Mouse (Mus musculus): ENCODE results near the gene Kcnq2.

GRCm38 (mm10) chr2:181148318-181148955, 13.3 kb upstream of the Kcnq2 start:
- TF ChIP-seq CTCF (IDR thresholded peaks at IDR 0.05) (no peak), POLR2A (IDR thresholded peaks at IDR 0.05; ENCODE audit: insufficient read depth, low read depth, low read length) (no peak), EP300 (IDR thresholded peaks at IDR 0.05; ENCODE audit: insufficient read depth, low read depth, low read length) (no peak)
